Mouse (Mus musculus) adrenal gland, postnatal 36 days (tissue): ENCODE data around the gene Tbc1d1. TPM values are rescaled to one million over a fixed set of nuclear protein-coding genes. Genes with fewer than 3 reads are reported as not detected.

Source experiments
- DNase-seq, 2 experiments: peaks; one replicate each; pipeline ENCODE4 v3.0.0; 2021; ENCODE audit warnings: mixed read lengths in 1 of 2
- total RNA-seq, 2 experiments: library from RNA; stranded (reverse); gene quantifications; 2 replicates each; pipeline ENCODE4 v1.2.3; 2021

Gene Tbc1d1
- total RNA-seq, 2 experiments from 2014 or later: 11.0 to 16.6 TPM

GRCm38 (mm10) chr5:64279668-64280067 is 123.6 kb downstream of the Tbc1d1 start:
- no peak for DNase-seq

- DNase-seq: no peak
These were observed 124.1 kb downstream of the Tbc1d1 start for GRCm38 (mm10) chr5:64280191-64280590.

- DNase-seq: no peak
These were observed 124.5 kb downstream of the Tbc1d1 start for GRCm38 (mm10) chr5:64280613-64281012.

- peak in 1 of 2 experiments; percentile 36 for DNase-seq
These were observed 125.6 kb downstream of the Tbc1d1 start for GRCm38 (mm10) chr5:64281674-64282073.

GRCm38 (mm10) chr5:64282594-64282993 is 126.5 kb downstream of the Tbc1d1 start:
- no peak for DNase-seq

- no peak for DNase-seq
These were observed 129.2 kb downstream of the Tbc1d1 start for GRCm38 (mm10) chr5:64285289-64285688.

- DNase-seq: no peak
These were observed 129.7 kb downstream of the Tbc1d1 start for GRCm38 (mm10) chr5:64285851-64286250.

- no peak for DNase-seq
These were observed 131.2 kb downstream of the Tbc1d1 start for GRCm38 (mm10) chr5:64287287-64287686.

- DNase-seq: no peak
These were observed 132.2 kb downstream of the Tbc1d1 start for GRCm38 (mm10) chr5:64288031-64288928.

GRCm38 (mm10) chr5:64289202-64290060 is 133.3 kb downstream of the Tbc1d1 start:
- peak; percentile 82 to 89 for DNase-seq

- DNase-seq: peak in 1 of 2 experiments; percentile 16
These were observed 133.9 kb downstream of the Tbc1d1 start for GRCm38 (mm10) chr5:64290061-64290345.

GRCm38 (mm10) chr5:64291657-64292056 is 135.6 kb downstream of the Tbc1d1 start:
- peak in 1 of 2 experiments; percentile 16 for DNase-seq

GRCm38 (mm10) chr5:64295621-64296020 is 139.5 kb downstream of the Tbc1d1 start:
- no peak for DNase-seq

- no peak for DNase-seq
These were observed 140.2 kb downstream of the Tbc1d1 start for GRCm38 (mm10) chr5:64296328-64296727.

- DNase-seq: no peak
These were observed 141.0 kb downstream of the Tbc1d1 start for GRCm38 (mm10) chr5:64297100-64297499.

GRCm38 (mm10) chr5:64298331-64299036 is 142.4 kb downstream of the Tbc1d1 start:
- DNase-seq: peak; percentile 51 to 57

- no peak for DNase-seq
These were observed 143.6 kb downstream of the Tbc1d1 start for GRCm38 (mm10) chr5:64299508-64300324.

GRCm38 (mm10) chr5:64301246-64301645 is 145.1 kb downstream of the Tbc1d1 start:
- DNase-seq: no peak

GRCm38 (mm10) chr5:64307289-64307688 is 151.2 kb downstream of the Tbc1d1 start:
- DNase-seq: no peak

- DNase-seq: no peak
These were observed 156.2 kb downstream of the Tbc1d1 start for GRCm38 (mm10) chr5:64312295-64312694.

GRCm38 (mm10) chr5:64313481-64313880 is 157.4 kb downstream of the Tbc1d1 start:
- DNase-seq: no peak
